Mouse (Mus musculus): ENCODE measurements around the gene Ptpn11. TPM values are rescaled to one million over a fixed set of nuclear protein-coding genes. Genes with fewer than 3 reads are reported as not detected.

The Ptpn11 gene
- total RNA-seq, 1 experiment from 2014 or later: 92.7 TPM

DNA sequence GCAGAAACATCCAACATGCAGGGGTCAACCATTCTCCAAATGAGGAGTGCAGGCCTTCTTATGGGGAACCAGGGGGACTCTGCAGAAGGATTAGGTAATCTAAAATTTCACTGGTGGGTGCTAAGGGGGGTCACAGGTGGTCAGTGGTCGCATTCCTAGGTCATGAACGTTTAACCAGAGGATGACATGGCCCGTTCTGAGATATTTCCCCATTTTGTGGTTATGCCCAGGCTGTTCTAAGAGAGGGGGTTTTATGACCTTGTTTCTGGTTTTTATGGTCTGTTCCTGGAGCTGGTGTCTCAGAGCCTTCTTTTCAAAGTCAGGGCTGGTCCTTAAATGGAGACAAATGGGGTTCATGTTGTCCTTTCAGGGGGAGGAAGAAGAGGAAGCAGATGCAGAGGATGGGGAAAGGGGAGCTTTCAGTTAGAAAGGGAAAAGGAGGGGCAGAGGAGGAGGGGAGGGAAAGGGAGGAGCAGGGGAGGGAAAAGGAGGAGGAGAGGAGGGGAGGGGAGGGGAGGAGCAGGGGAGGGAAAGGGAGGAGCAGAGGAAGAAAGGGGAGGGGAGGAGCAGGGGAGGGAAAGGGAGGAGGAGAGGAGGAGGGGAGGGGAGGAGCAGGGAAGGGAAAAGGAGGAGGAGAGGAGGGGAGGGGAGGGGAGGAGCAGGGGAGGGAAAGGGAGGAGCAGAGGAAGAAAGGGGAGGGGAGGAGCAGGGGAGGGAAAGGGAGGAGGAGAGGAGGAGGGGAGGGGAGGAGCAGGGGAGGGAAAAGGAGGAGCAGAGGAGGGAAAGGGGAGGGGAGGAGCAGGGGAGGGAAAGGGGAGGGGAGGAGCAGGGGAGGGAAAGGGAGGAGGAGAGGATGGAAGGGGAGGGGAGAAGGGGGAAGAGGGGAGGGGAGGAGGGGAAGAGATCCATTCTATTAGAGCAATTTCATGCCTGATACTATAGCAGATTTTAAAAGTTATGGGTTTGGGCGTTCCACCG is 66.7 kb downstream of the Ptpn11 start:
- DNase-seq: no peak

DNA sequence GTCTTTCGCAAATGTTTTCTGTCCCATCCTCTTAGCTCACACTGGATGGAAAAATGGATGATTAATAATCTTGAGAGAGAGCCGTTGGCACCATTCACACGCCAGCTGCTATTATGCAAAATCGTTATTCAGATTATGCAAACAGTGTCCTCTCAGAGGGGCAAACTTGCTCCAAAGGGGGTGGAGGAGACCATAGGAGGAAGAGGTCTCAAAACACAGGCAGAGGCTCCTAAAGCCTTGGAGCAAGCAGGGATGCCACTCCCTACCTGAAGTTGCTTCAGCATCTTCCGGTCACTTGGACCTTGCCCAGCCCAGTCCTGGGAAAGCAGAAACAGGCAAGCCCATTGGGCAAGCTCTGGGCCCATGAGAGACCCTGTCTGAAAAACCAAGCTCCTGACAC is 67.8 kb downstream of the Ptpn11 start:
- DNase-seq: no peak

DNA sequence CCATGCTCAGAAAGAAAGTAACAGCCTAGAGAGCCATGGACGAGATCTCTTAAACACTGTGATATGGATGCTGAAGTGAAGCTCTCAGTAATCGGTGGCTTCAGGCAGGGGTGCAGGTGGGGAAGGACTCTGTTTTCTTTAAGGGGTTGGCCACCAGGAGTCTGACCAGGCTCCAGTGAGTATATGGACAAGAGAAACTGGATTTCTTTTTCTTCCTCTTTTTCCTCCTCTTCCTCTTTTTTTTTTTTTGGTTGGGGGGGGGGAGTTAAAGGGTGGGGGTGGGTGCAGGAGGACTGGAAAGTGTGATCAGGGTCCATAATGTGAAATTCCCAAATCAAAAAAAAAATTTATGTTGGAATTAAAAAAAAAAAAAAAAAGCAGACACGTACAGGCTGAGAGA is 68.6 kb downstream of the Ptpn11 start:
- DNase-seq: no peak

- no peak for DNase-seq
Observed at GRCm38 (mm10) chr5:121122036-121122435, 69.2 kb downstream of the Ptpn11 start.

GRCm38 (mm10) chr5:121119331-121120034 is 71.7 kb downstream of the Ptpn11 start:
- DNase-seq: no peak

DNA sequence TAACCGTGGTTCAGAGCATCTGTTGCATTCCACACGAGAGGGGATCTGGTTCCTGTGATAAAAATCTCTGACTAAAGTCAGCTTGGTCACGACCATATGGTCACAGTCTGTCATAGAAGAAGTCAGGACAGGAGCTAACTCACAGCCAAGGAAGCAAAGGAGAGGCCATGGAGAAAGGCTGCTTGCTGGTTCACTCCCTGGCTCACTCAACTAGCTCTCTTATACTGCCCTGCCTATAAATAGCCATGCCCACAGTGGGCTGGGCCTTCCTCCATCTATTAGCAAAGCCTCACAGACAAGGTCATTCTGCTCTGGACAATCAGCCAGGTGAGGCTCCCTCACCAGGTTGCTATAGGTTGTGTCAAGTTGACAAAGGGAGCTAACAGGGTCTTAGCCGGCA is 72.9 kb downstream of the Ptpn11 start:
- no peak for DNase-seq

DNA sequence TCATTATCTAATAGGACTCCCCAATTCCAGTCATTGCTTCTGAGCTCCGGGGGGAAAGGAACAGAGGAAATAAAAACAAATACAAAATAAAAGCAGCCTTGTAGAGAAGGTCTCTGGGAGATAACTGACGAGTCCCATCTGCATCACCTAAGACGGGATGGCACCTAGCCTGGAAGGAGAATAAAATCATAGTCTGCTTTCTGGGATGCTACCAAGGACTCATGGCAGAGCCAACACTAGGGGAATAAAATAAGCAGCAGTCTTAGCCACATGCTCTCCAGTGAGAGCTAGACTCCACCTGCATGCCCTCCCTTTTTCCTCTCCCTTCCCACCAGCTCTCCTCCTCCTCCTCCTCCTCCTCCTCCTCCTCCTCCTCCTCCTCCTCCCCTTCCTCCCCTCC is 74.3 kb downstream of the Ptpn11 start:
- no peak for DNase-seq

DNA sequence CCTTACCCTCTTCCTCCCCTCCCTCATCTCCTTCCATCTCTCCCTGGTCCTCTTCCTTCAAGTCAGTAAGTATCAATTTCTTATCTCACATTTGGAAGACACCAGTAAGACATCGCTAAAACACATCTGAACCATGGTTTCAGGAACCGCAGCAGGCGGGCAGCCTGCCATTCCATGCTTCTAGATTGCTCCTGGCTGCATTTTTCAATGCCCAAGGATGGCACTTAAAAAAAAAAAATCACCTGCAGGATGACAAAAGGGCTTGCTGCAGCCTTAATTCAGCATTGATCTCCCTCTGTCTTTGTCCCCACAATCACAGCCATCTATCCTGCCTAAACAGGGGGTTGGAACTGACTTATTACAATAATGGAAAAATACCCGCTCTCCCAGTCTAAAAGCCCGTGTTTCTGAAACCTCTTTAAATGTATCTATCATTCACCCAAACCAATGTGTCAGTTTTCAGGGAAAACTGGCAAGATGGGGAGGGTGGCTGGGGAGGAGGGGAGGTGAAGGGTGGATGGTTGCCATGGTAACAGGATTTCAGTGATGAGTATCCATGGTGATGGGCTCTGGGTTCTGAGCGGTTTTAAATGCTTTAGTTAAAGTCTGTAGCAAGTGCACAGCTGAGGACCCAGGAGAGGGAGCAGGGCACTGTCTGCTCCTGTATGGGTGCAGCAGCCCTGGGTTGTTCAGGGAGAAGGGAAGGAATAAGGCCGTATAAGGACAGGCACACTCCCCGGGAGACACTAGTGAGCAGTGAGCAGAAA is 75.6 kb downstream of the Ptpn11 start:
- no peak for DNase-seq

DNA sequence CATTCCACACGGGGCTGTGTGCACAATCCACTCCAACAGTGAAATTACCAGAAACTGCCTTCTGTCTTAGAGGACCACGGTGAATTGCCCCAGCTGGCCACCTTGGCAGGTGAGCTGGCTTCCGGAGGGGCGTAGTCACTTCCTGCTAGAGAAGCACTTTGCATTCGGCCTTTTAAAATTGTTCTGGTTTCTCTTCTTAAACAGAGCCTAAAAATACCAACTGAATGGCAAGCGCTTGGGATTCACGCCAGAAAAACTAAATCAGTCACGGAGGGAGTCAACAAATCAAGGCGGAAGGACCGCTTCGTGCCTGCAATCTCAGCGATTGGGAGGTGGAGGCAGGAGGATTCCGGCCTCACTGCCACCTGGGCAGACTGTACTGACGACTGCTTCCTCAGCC is 77.0 kb downstream of the Ptpn11 start:
- DNase-seq: no peak

- DNase-seq: no peak
Observed at GRCm38 (mm10) chr5:121112390-121112789, 78.8 kb downstream of the Ptpn11 start.

- no peak for DNase-seq
Observed at GRCm38 (mm10) chr5:121111106-121111915, 79.9 kb downstream of the Ptpn11 start.

GRCm38 (mm10) chr5:121109185-121109584 is 82.0 kb downstream of the Ptpn11 start:
- DNase-seq: no peak

DNA sequence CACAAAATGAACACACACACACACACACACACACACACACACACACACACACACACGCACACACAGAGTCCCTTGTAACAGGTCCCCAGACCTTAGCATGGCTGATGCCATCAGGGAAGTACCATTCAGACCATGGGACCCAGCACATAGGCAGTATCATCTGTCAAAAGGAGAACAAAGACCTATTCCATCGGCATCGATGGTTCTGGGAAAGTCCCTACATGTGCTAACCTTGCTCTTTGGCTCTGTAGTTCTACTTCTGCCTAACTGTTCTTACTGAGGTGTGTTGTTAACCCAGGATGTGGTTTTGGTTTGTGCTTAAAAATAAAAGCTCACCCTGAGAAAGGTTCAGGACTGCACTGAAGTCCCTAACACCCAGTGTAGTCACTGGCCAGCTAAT is 84.3 kb downstream of the Ptpn11 start:
- no peak for DNase-seq

GRCm38 (mm10) chr5:121100886-121101580 is 90.2 kb downstream of the Ptpn11 start:
- DNase-seq: peak; percentile 10

DNA sequence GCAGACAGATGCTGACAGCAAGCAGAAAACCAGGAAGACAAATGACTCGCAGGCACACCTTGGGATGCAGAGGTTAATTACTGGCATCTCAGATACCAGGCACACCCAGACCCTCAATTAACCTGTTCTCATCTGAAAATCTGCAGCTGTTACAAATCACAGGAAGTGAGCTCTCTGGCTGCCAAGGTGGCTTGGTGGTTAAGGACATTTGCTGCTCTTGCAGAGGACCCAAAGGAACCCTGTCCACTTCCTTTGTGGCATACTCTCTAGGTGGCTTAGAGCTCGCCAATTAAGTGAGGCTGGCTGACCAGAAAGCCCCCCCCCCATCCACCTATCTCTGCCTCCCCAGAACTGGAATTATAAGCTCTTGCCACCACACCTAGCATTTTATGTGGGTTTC is 91.1 kb downstream of the Ptpn11 start:
- no peak for DNase-seq

GRCm38 (mm10) chr5:121097970-121098369 is 93.2 kb downstream of the Ptpn11 start:
- no peak for DNase-seq

DNA sequence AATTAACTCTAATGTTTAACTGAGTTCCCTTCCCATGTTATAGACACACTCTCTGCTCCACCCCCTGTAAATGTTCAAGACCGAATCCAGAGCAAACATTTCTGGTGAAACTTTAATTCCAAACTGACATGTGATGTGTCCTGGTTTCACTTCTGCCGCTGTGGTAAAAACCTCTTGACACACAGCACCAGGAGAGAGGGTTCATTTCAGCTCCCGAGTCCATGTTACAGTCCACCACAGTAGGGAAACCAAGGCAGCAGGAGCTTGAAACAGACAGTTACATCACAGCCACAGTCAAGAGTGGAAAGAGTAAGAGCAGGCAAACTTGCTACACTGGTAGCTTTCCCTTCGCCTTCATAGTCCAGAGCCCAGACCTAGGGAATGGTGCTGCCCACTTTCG is 94.5 kb downstream of the Ptpn11 start:
- no peak for DNase-seq

GRCm38 (mm10) chr5:121093281-121093680 is 97.9 kb downstream of the Ptpn11 start:
- no peak for DNase-seq

- peak; percentile 6 for DNase-seq
Observed at GRCm38 (mm10) chr5:121089660-121090059, 101.5 kb downstream of the Ptpn11 start.

DNA sequence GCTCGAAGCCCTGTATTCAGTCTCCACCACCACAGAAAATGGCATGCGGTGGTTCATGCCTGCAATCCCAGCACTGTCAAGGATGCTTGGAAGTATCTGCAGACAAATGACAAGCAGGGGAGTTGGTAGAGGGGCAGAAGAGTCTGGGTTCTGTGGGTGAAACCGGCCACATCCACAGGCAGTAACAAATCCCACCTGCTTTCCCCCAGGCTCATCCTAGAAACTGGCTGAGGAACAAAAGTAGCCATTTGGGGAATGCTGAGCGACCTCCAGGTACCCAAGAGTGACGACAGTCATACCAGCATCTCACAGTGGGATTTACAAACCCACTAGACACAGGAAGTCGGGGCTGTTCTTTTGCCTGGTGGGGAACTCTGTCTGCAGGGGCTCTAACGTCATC is 103.5 kb downstream of the Ptpn11 start:
- DNase-seq: no peak

DNA sequence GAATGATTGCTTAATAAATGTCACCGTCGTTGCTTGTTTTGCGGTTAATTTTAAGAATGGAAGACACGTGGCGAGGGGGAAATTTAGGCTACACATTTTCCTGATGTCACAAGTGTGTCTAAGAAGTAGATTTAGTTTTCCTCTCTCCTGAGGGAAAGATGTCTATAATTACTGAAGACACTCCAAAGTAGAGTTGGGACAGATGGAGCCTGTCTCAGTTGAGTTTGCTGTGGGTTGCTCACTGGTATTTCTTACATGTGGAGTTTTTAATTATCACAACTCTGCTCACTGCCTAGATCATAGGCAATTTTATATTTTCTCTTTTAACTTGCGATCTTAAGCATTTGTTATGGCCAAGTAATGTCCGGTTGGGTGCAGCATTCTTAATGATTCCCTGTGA is 108.6 kb downstream of the Ptpn11 start:
- no peak for DNase-seq
